Mouse (Mus musculus) midbrain, embryonic 15.5 days (tissue): ENCODE results near the gene Hist1h2ac. TPM values are rescaled to one million over a fixed set of nuclear protein-coding genes. Genes with fewer than 3 reads are reported as not detected.
"Not testable (repeated sequence)": the region's sequence is repeated elsewhere in the genome, so short reads cannot be mapped to it uniquely, and the experiment has no call there.

Experiments used
- ATAC-seq: fragments of 200-750 bp; cut with Nextera tagmentation; replicated peaks from 2 replicates; pipeline ENCODE4 v1.8.0; 2017; ENCODE audit warnings: moderate TSS enrichment
- H3K27ac ChIP-seq: fragments of 300-500 bp; sonication (generic); 2 replicates; pipeline ENCODE4 v1.5.1; 2015; ENCODE audit warnings: mild to moderate bottlenecking, inconsistent platforms
- H3K27me3 ChIP-seq: fragments of 300-500 bp; sonication (generic); replicated peaks from 2 replicates; pipeline ENCODE4 v1.6.1; 2015; ENCODE audit warnings: inconsistent platforms
- H3K36me3 ChIP-seq: fragments of 300-500 bp; sonication (generic); replicated peaks from 2 replicates; pipeline ENCODE4 v1.6.1; 2015; ENCODE audit warnings: inconsistent platforms
- H3K4me1 ChIP-seq: fragments of 300-500 bp; sonication (generic); 2 replicates; pipeline ENCODE4 v1.6.1; 2015; ENCODE audit warnings: inconsistent platforms
- H3K4me2 ChIP-seq: fragments of 300-500 bp; sonication (generic); 2 replicates; pipeline ENCODE4 v1.6.1; 2015; ENCODE audit warnings: inconsistent platforms, mild to moderate bottlenecking, moderate library complexity
- H3K4me3 ChIP-seq: fragments of 300-500 bp; sonication (generic); 2 replicates; pipeline ENCODE4 v1.5.1; 2015; ENCODE audit warnings: mild to moderate bottlenecking, inconsistent platforms
- H3K9ac ChIP-seq: fragments of 300-500 bp; sonication (generic); 2 replicates; pipeline ENCODE4 v1.6.1; 2015; ENCODE audit warnings: mild to moderate bottlenecking, inconsistent platforms
- H3K9me3 ChIP-seq: fragments of 300-500 bp; sonication (generic); 2 replicates; pipeline ENCODE4 v1.6.1; 2016; ENCODE audit warnings: inconsistent platforms
- WGBS: fragments of 180-500 bp; shearing (Covaris S2); methylation state at CpG from one replicate; pipeline ENCODE4 v1.1.7; 2015; ENCODE audit warnings: mixed read lengths; 5-methylcytosine and 5-hydroxymethylcytosine counted together
- polyA plus RNA-seq: library from polyadenylated mRNA; unstranded; fragments of >200 nt; fragmentation: Nextera tagmentation; extraction: Ambion mirVana; gene quantifications from 2 replicates; pipeline ENCODE4 v1.2.1, GENCODE M21; 2015

The Hist1h2ac gene
- polyA plus RNA-seq, 1 experiment from 2014 or later = 0.37 TPM

DNA sequence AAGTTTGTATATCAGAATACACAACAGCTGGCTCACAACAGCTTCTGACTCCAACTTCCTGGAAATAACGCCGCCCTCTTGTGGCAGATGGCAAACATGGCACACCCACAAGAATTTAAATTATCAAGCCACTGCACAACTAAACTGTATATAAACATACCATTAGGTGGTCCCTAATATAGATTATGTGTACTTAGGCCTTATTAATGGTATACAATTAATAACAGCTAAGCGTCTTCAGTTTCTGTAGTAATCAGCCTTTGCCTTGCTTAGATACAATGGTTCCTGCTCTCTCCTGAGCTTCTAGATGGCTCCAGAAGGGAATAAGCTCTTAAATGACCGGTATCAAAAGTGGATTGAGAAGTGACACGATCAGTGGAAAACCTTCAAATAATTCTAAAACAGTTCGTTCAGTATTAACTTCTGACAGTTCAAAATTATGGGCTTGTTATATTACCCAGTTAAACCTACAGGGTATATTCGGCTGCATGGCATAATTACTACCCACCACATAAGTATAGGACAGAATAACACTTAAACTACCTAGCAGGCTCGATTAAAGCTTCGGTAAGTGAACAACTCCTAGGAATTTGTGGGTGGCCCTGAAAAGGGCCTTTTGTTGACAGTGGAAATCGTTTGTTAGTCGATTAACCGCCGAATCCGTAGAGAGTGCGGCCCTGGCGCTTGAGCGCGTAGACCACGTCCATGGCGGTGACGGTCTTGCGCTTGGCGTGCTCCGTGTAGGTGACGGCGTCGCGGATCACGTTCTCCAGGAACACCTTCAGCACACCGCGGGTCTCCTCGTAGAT is 13.9 kb upstream of the Hist1h2ac start:
- peak overlapping the region; percentile 69 for H3K4me2 ChIP-seq
- no peaks in the 10 kb centered on the region for H3K36me3 ChIP-seq
- H3K27me3 ChIP-seq = no peaks in the 10 kb centered on the region
- H3K4me1 ChIP-seq = peaks cover 14% of the 10 kb centered on the region
- peak overlapping the region; percentile 48 for H3K4me3 ChIP-seq
- under 1% methylated on average over 31 of the region's 32 CpGs for WGBS
- H3K9me3 ChIP-seq = no peaks in the 10 kb centered on the region
- H3K9ac ChIP-seq = peak overlapping the region; percentile 50
- peak; percentile 88 for ATAC-seq
- peak overlapping the region; percentile 88 for H3K27ac ChIP-seq

DNA sequence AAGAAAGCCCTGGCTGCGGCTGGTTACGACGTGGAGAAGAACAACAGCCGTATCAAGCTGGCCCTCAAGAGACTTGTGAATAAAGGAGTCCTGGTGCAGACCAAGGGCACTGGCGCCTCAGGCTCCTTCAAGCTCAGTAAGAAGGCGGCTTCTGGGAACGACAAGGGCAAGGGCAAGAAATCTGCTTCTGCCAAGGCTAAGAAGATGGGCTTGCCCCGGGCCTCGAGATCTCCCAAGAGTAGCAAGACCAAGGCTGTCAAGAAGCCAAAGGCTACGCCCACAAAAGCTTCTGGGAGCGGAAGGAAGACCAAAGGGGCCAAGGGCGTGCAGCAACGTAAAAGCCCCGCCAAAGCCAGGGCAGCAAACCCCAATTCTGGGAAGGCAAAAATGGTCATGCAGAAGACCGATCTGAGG is 12.3 kb upstream of the Hist1h2ac start:
- no peaks in the 10 kb centered on the region for H3K9me3 ChIP-seq
- no peak for ATAC-seq
- WGBS = 68% methylated on average over 15 of the region's 15 CpGs
- H3K4me2 ChIP-seq = no peak overlapping the region
- H3K27ac ChIP-seq = no peak overlapping the region
- no peaks in the 10 kb centered on the region for H3K27me3 ChIP-seq
- no peak overlapping the region for H3K4me3 ChIP-seq
- no peaks in the 10 kb centered on the region for H3K36me3 ChIP-seq
- H3K9ac ChIP-seq = no peak overlapping the region
- peaks cover 14% of the 10 kb centered on the region for H3K4me1 ChIP-seq

DNA sequence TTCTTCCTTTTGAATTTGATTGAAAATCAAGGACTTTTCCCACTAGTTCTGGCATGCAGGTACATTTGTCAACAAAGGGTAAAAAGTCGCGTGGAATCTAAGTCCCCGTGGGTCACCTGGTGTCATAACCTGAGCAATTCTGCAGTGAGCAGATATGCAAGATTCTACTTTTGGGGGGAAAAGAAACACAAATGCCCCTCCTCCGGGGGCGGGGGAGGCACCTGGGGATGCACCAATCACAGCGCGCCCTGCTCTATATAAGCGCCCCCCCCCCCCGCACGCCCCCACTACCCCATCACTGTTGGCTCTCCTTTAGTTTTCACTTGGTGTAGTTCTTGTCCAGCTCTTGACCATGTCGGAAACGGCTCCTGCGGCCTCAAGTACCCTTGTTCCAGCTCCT is 11.8 kb upstream of the Hist1h2ac start, which contains the start of gene Hist1h1t:
Gene Hist1h1t (plus strand): TSS at position 301 of the 400 bp plus-strand sequence.
- no peak within 1 kb of the TSS for H3K27ac ChIP-seq
- no peak within 1 kb of the TSS for H3K4me3 ChIP-seq
- peaks cover 14% of the 10 kb centered on the region for H3K4me1 ChIP-seq
- no peaks in the 10 kb centered on the region for H3K9me3 ChIP-seq
- no peak within 1 kb of the TSS for H3K9ac ChIP-seq
- 62% methylated on average over 12 of the region's 13 CpGs for WGBS
- no peaks in the 10 kb centered on the region for H3K27me3 ChIP-seq
- no peak for ATAC-seq
- H3K36me3 ChIP-seq = no peaks in the 10 kb centered on the region
- H3K4me2 ChIP-seq = no peak within 1 kb of the TSS

DNA sequence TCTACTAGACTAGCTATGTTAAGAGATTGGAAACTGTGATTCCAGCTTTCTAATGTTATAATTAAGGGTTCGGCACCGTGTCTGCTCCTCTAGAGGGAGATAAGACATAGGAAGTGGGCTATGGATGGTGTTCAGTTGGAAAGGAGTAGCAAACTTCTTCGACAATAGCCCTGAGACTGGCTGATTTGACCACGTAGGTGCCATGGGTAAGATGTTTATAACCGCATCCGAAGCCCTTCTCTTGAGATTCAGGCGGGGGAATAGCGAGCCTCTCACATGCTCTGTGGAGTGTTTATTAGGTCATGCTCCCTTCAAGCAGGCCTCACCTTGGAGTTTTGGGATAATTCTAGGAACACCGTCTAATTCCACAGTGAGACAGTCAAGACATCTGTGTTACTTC is 11.2 kb upstream of the Hist1h2ac start:
- H3K4me2 ChIP-seq = no peak overlapping the region
- no peaks in the 10 kb centered on the region for H3K9me3 ChIP-seq
- peaks cover 14% of the 10 kb centered on the region for H3K4me1 ChIP-seq
- no peak overlapping the region for H3K27ac ChIP-seq
- no peaks in the 10 kb centered on the region for H3K27me3 ChIP-seq
- ATAC-seq = no peak
- WGBS = 95% methylated on average over 9 of the region's 9 CpGs
- no peaks in the 10 kb centered on the region for H3K36me3 ChIP-seq
- no peak overlapping the region for H3K9ac ChIP-seq
- H3K4me3 ChIP-seq = no peak overlapping the region

DNA sequence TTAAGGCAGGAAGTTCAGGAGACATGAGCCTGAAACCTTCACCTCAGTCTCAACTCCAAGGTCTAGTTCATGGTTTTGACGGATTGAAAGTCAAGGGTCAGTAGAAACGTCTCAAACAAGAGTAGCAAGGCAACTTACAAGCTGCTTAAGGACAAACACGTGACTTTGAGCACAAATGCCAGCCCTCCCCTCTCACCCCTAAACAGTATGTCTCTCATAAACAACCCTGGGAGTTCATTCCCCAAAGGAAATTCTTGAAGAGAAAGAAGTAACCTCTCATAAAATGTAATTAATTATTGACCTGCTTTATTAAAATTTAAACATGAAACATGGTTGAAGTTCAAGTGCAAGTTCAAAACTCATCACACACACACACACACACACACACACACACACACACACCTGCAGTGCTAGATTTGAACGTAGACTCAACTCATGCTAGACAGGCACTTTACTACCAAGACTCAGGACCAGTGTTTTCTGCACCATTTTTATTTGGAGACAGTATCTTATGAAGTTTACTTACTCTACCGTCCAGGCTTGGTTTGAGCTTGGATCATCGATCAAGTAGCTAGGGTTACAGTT is 10.2 kb upstream of the Hist1h2ac start:
- no peak for ATAC-seq
- Histone ChIP-seq H3K9me3 (no peaks in the 10 kb centered on the region), H3K9ac (no peak overlapping the region), H3K4me2 (no peak overlapping the region), H3K27ac (no peak overlapping the region), H3K36me3 (no peaks in the 10 kb centered on the region), H3K27me3 (no peaks in the 10 kb centered on the region), H3K4me1 (peaks cover 12% of the 10 kb centered on the region), H3K4me3 (no peak overlapping the region)
- 87% methylated on average over 6 of the region's 6 CpGs for WGBS

DNA sequence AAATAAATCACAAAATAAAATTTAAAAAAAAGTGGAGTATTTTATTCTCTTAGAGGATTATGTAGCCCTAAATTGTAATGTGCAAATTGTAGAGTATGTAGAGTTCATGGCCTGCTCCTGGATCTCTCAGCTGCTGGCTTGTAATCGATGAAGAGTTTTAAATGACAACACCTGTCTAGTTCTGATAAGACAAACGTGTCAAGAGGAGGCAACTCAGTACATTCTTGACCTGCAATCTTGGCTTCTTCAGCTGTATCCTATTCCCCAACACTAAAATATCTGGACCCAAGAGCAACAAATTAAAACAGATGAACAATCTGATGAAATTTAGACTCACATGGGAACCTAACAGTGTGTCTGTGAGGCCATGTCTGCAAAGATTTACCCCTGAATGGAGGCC is 5.7 kb upstream of the Hist1h2ac start:
- no peak for ATAC-seq
- H3K4me1 ChIP-seq = peaks cover 14% of the 10 kb centered on the region

DNA sequence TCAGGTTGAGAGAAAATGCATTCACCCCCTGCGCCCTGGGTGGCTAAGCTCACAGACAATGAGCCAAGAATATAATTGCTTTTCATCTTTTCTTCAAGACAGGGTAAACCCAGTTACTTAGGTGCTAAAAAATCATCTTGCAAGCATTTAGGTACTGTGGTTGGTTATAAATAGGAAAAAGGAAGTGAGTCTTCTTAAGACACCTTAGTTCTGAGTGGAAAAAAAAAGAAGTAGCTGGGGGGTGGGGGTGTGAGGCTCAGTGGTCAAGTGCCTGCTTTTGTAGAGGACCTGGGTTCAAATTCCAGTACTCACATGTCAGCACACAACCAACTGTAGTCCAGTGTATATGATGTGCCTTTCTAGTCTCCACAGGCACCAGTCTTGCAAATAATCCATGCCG is 5.2 kb upstream of the Hist1h2ac start:
- Histone ChIP-seq H3K27me3 (no peaks in the 10 kb centered on the region), H3K4me3 (no peak overlapping the region), H3K27ac (no peak overlapping the region), H3K9me3 (no peaks in the 10 kb centered on the region), H3K36me3 (no peaks in the 10 kb centered on the region), H3K9ac (no peak overlapping the region), H3K4me2 (no peak overlapping the region), H3K4me1 (peaks cover 14% of the 10 kb centered on the region)
- 94% methylated on average over 2 of the region's 2 CpGs for WGBS
- ATAC-seq = no peak

More for the DNA sequence above, 5.7 kb upstream of the Hist1h2ac start:
- H3K4me2 ChIP-seq = no peak overlapping the region
- H3K9me3 ChIP-seq = no peaks in the 10 kb centered on the region
- no peak overlapping the region for H3K27ac ChIP-seq
- 78% methylated on average over 2 of the region's 2 CpGs for WGBS
- H3K36me3 ChIP-seq = no peaks in the 10 kb centered on the region
- H3K4me3 ChIP-seq = no peak overlapping the region
- H3K27me3 ChIP-seq = no peaks in the 10 kb centered on the region
- H3K9ac ChIP-seq = no peak overlapping the region

DNA sequence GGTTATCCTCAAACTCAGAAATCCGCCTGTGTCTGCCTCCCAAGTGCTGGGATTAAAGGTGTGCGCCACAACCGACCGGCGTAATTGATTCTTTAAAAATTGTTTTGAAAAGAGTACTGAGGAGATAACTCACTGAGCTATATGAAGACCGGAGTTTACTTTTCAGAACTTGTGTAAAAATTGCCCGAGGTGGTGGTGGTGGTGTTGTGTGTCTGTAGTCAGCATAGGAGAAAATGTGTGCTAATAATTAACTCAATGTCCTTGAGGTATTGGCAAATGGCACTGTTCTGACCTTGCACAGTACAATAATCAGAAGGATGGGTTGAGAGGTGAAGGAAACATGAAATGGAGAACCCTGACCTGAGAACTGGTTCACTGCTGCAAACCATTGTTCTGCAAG is 4.2 kb upstream of the Hist1h2ac start:
- Histone ChIP-seq H3K9ac (no peak overlapping the region), H3K36me3 (no peaks in the 10 kb centered on the region), H3K4me2 (no peak overlapping the region), H3K27ac (no peak overlapping the region), H3K4me1 (peaks cover 17% of the 10 kb centered on the region), H3K27me3 (no peaks in the 10 kb centered on the region), H3K9me3 (no peaks in the 10 kb centered on the region), H3K4me3 (no peak overlapping the region)
- 94% methylated on average over 7 of the region's 7 CpGs for WGBS
- no peak for ATAC-seq

DNA sequence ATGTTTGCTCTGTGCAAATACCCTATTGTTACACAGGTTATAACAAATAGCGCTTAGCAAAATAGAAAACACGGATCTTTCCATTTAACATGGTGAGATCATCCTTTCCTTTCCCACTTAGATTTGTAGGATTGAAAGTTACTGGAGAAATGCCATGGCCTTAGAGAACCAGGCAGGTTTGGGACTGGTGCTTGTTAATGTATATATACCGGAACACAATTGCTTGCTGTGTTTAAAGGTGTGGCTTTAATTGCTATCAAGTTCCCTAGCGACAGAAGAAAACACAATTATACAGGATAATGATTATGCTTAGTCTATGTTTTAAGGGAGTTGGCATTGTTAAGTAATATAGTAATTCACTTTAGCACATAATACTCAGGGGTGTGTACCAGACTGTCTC is 3.4 kb upstream of the Hist1h2ac start:
- Histone ChIP-seq H3K36me3 (no peaks in the 10 kb centered on the region), H3K27me3 (no peaks in the 10 kb centered on the region), H3K4me1 (peaks cover 22% of the 10 kb centered on the region), H3K4me2 (no peak overlapping the region), H3K4me3 (no peak overlapping the region), H3K27ac (no peak overlapping the region), H3K9me3 (no peaks in the 10 kb centered on the region), H3K9ac (no peak overlapping the region)
- 87% methylated on average over 4 of the region's 4 CpGs for WGBS
- ATAC-seq = no peak

DNA sequence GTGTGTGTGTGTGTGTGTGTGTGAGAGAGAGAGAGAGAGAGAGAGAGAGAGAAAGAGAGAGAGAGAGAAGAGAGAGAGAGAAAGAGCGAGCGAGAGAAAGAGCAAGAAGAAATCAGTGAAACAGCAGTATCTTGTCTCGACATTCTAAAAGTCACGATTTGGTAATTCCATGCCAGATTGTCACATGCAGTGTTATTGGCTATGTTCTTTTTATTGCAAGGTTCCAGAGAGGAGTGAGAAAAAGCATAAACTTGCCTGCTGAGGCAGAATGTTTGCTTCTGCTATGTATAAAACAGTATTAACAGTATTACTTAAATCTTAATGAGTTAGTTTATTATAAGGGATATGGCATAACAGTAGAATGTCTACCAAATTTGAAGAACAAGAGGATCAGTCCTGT is 2.2 kb upstream of the Hist1h2ac start:
- no peak for ATAC-seq
- Histone ChIP-seq H3K4me1 (peaks cover 22% of the 10 kb centered on the region), H3K27me3 (no peaks in the 10 kb centered on the region), H3K9ac (peak overlapping the region; percentile 64; the same call in 1 of the 2 replicates), H3K4me3 (peak overlapping the region; percentile 51; the same call in 1 of the 2 replicates), H3K4me2 (peak overlapping the region; percentile 82), H3K36me3 (no peaks in the 10 kb centered on the region), H3K9me3 (no peaks in the 10 kb centered on the region), H3K27ac (no peak overlapping the region)
- WGBS = 28% methylated on average over 4 of the region's 4 CpGs

DNA sequence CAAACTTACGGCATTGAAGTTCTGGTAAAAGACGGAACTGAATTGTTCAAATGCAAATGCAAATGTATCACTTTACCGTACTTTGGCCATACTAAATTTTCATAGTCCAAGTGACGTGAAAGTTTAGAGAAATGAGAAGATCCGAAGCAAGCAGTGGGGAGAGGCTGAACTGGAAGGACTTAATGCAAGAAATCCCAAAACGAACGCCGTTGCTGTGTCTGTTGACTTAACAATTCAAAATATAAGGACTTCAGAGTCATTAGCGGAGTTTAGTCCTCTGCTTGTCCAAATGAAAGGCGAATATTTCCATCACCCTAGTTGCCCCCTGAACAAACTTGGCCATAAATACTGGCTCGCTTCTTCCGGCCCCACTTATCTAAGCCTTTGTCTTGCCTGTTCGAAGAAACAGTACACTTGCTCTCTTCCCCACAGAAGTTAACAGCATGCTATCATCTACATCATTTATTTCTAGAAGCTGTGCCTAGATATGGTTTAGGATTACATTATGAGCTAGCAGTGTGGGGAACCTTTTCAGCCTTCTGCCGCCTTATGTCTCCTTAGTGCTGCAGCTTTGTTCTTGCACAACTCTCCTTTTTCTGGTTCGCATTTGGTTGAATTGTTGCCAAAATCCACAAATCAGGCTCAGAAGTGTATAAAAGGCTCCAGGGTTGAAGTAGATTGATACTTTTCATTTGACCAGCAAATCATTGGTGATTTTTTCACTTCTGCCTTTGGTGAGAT is 1.5 kb upstream of the Hist1h2ac start:
- peak overlapping the region; percentile 51 for H3K4me3 ChIP-seq
- peak overlapping the region; percentile 64 for H3K9ac ChIP-seq
- no peaks in the 10 kb centered on the region for H3K9me3 ChIP-seq
- H3K27me3 ChIP-seq = no peaks in the 10 kb centered on the region
- WGBS = 9% methylated on average over 15 of the region's 15 CpGs
- H3K27ac ChIP-seq = peak overlapping the region; percentile 94
- ATAC-seq = no peak
- peaks cover 22% of the 10 kb centered on the region for H3K4me1 ChIP-seq
- H3K4me2 ChIP-seq = peak overlapping the region; percentile 82
- H3K36me3 ChIP-seq = no peaks in the 10 kb centered on the region

DNA sequence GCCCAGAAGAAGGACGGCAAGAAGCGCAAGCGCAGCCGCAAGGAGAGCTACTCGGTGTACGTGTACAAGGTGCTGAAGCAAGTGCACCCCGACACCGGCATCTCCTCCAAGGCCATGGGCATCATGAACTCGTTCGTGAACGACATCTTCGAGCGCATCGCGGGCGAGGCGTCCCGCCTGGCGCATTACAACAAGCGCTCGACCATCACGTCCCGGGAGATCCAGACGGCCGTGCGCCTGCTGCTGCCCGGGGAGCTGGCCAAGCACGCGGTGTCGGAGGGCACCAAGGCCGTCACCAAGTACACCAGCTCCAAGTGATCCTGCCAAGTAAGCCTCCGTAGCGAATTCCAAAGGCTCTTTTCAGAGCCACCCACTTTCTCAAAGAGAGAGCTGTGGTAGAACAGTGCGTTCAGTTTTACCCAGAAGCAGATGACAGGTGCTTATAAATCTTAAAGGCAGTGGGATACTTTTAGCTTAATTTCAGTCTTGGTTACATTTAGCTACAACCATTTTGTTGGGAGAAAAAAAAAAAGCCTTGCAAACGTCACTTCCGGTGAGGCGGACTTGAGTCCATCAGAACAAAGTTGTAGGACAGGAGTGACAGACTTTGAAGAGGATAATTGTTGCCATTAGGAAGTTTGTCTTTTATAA is 672 bp upstream of the Hist1h2ac start:
- peak overlapping the region; percentile 82 for H3K4me2 ChIP-seq
- peak overlapping the region; percentile 51 for H3K4me3 ChIP-seq
- H3K9ac ChIP-seq = peak overlapping the region; percentile 64
- H3K4me1 ChIP-seq = peaks cover 22% of the 10 kb centered on the region
- peak overlapping the region; percentile 94 for H3K27ac ChIP-seq
- WGBS = under 1% methylated on average over 18 of the region's 37 CpGs
- ATAC-seq = peak; percentile 50
- H3K27me3 ChIP-seq, H3K36me3 ChIP-seq, H3K9me3 ChIP-seq: not testable (repeated sequence)
